Mouse (Mus musculus) CH12.LX (cell line): Measurements from ENCODE around the gene Hyal3. TPM values are rescaled to one million over a fixed set of nuclear protein-coding genes. Genes with fewer than 3 reads are reported as not detected.

Experiments used
- DNase-seq: peaks from one replicate; pipeline ENCODE4 v3.0.0-alpha.2; 2013; ENCODE audit errors: extremely low read depth
- H3K27ac ChIP-seq: 2 replicates; pipeline ENCODE4 v1.5.1; 2012; ENCODE audit warnings: low read depth, mild to moderate bottlenecking, control low read depth, moderate library complexity; ENCODE audit not compliant: insufficient read depth
- H3K27me3 ChIP-seq: replicated peaks from 2 replicates; pipeline ENCODE3; 2012; ENCODE audit warnings: inconsistent platforms
- H3K36me3 ChIP-seq, 2 experiments: replicated peaks in 1 of 2; 2 replicates each; pipeline versions ENCODE3 to v1.6.1; 2012; ENCODE audit warnings: inconsistent platforms in 1 of 2, low read length in 1 of 2, mild to moderate bottlenecking in 1 of 2, mixed read lengths in 1 of 2, moderate library complexity in 1 of 2; ENCODE audit not compliant: control insufficient read depth in 1 of 2, insufficient read depth in 1 of 2
- H3K4me1 ChIP-seq, 2 experiments: 2 replicates each; pipeline ENCODE4 v1.6.1; 2012; ENCODE audit warnings: inconsistent platforms in 1 of 2, moderate library complexity in 1 of 2; ENCODE audit not compliant: insufficient read depth in 2 of 2, control insufficient read depth in 1 of 2
- H3K4me2 ChIP-seq: 2 replicates; pipeline ENCODE4 v1.6.1; 2012; ENCODE audit warnings: low read depth, mild to moderate bottlenecking, control low read depth; ENCODE audit not compliant: poor library complexity, insufficient read depth, severe bottlenecking
- H3K4me3 ChIP-seq, 3 experiments: fragments of 150-350 bp in 1 of 3; sonication (generic) in 1 of 3; replicated peaks in 1 of 3; 2 replicates each; pipeline versions ENCODE3 to v1.5.1; 2011 to 2012; ENCODE audit warnings: low read depth in 2 of 3, low read length in 2 of 3, mild to moderate bottlenecking in 2 of 3, moderate library complexity in 2 of 3, control low read depth in 1 of 3, improper control_type of control experiment in 1 of 3, inconsistent platforms in 1 of 3, mixed read lengths in 1 of 3; ENCODE audit not compliant: poor library complexity in 1 of 3
- H3K79me2 ChIP-seq: replicated peaks from 2 replicates; pipeline ENCODE4 v1.6.1; 2012; ENCODE audit warnings: mild to moderate bottlenecking, moderate library complexity; ENCODE audit not compliant: control insufficient read depth, poor library complexity, insufficient read depth, severe bottlenecking; ENCODE audit errors: extremely low read depth
- H3K9ac ChIP-seq: 2 replicates; pipeline ENCODE4 v1.6.1; 2012; ENCODE audit warnings: low read depth, mild to moderate bottlenecking, control low read depth, moderate library complexity; ENCODE audit not compliant: insufficient read depth
- H3K9me3 ChIP-seq: replicated peaks from 2 replicates; pipeline ENCODE3; 2012; ENCODE audit warnings: low read length, inconsistent platforms, mixed read lengths
- BHLHE40 ChIP-seq: IDR thresholded peaks from 2 replicates; pipeline ENCODE4 v1.6.1; 2011; ENCODE audit warnings: mild to moderate bottlenecking, low read depth, low read length, improper control_type of control experiment
- CHD1 ChIP-seq: IDR thresholded peaks from 2 replicates; pipeline ENCODE4 v1.6.1; 2012; ENCODE audit warnings: low read depth, low read length, improper control_type of control experiment, inconsistent platforms
- CHD2 ChIP-seq: IDR thresholded peaks from 2 replicates; pipeline ENCODE4 v1.6.1; 2011; ENCODE audit warnings: low read length, improper control_type of control experiment
- CTCF ChIP-seq, 2 experiments: IDR thresholded peaks in 1 of 2; conservative IDR thresholded peaks in 1 of 2; 2 replicates each; pipeline ENCODE4 v1.5.1; 2011 to 2012; ENCODE audit warnings: low read depth in 2 of 2, low read length in 2 of 2, improper control_type of control experiment in 1 of 2, inconsistent platforms in 1 of 2, mild to moderate bottlenecking in 1 of 2, moderate library complexity in 1 of 2
- E2F4 ChIP-seq: IDR thresholded peaks from 2 replicates; pipeline ENCODE4 v1.6.1; 2011; ENCODE audit warnings: low read depth, low read length, improper control_type of control experiment; ENCODE audit not compliant: insufficient replicate concordance
- ELF1 ChIP-seq: IDR thresholded peaks from 2 replicates; pipeline ENCODE4 v1.6.1; 2014; ENCODE audit warnings: low read depth, mild to moderate bottlenecking, inconsistent platforms, low read length, improper control_type of control experiment
- ETS1 ChIP-seq: conservative IDR thresholded peaks from 2 replicates; pipeline ENCODE4 v1.6.1; 2012; ENCODE audit warnings: low read depth, mild to moderate bottlenecking, inconsistent platforms, low read length, improper control_type of control experiment, moderate library complexity
- GABPA ChIP-seq: IDR thresholded peaks from 2 replicates; pipeline ENCODE4 v1.6.1; 2012; ENCODE audit warnings: low read depth, low read length, improper control_type of control experiment, inconsistent platforms; ENCODE audit not compliant: insufficient replicate concordance
- HCFC1 ChIP-seq: IDR thresholded peaks from 2 replicates; pipeline ENCODE4 v1.6.1; 2012; ENCODE audit warnings: low read depth, mild to moderate bottlenecking, inconsistent platforms, low read length, improper control_type of control experiment
- IRF4 ChIP-seq: IDR thresholded peaks from 2 replicates; pipeline ENCODE4 v1.6.1; 2014; ENCODE audit warnings: low read depth, mild to moderate bottlenecking, inconsistent platforms, low read length, improper control_type of control experiment
- JUN ChIP-seq: IDR thresholded peaks from 2 replicates; pipeline ENCODE4 v1.6.1; 2011; ENCODE audit warnings: low read depth, mild to moderate bottlenecking, low read length, improper control_type of control experiment, moderate library complexity; ENCODE audit not compliant: insufficient read depth
- MAFK ChIP-seq: IDR thresholded peaks from 2 replicates; pipeline ENCODE4 v1.6.1; 2011; ENCODE audit warnings: low read length, improper control_type of control experiment; ENCODE audit not compliant: insufficient replicate concordance
- MEF2A ChIP-seq: IDR thresholded peaks from 2 replicates; pipeline ENCODE4 v1.6.1; 2014; ENCODE audit warnings: low read depth, mild to moderate bottlenecking, inconsistent platforms, low read length, improper control_type of control experiment, borderline replicate concordance
- POLR2AphosphoS2 ChIP-seq: IDR thresholded peaks from 2 replicates; pipeline ENCODE4 v1.6.1; 2011; ENCODE audit warnings: low read depth, low read length, improper control_type of control experiment
- RCOR1 ChIP-seq: conservative IDR thresholded peaks from 2 replicates; pipeline ENCODE4 v1.6.1; 2012; ENCODE audit warnings: low read depth, mild to moderate bottlenecking, inconsistent platforms, low read length, improper control_type of control experiment
- SMC3 ChIP-seq: IDR thresholded peaks from 2 replicates; pipeline ENCODE4 v1.6.1; 2011; ENCODE audit warnings: low read depth, low read length, improper control_type of control experiment
- TCF12 ChIP-seq: IDR thresholded peaks from 2 replicates; pipeline ENCODE4 v1.6.1; 2014; ENCODE audit warnings: low read depth, mild to moderate bottlenecking, inconsistent platforms, low read length, improper control_type of control experiment
- USF2 ChIP-seq: conservative IDR thresholded peaks from 2 replicates; pipeline ENCODE4 v1.6.1; 2011; ENCODE audit warnings: low read depth, low read length, improper control_type of control experiment
- ZC3H11A ChIP-seq: IDR thresholded peaks from 2 replicates; pipeline ENCODE4 v1.6.1; 2012; ENCODE audit warnings: low read depth, mild to moderate bottlenecking, inconsistent platforms, low read length, improper control_type of control experiment
- dilution Hi-C: fragments of 300-500 bp; cut with MboI; formaldehyde crosslinking; loops from 2 replicates; pipeline ENCODE4 v1.14.3; 2020; ENCODE audit warnings: low sequenced_read_pairs; ENCODE audit not compliant: extremely low pct_unique_long_range_greater_than_20kb, extremely low pct_ligation_motif_present
- in situ Hi-C: fragments of 300-500 bp; cut with MboI; formaldehyde crosslinking; loops from 3 replicates; pipeline ENCODE4 v1.14.3; 2019; ENCODE audit warnings: low sequenced_read_pairs, low pct_ligation_motif_present, low pct_unique_long_range_greater_than_20kb, mixed read lengths
- polyA plus RNA-seq: library from polyadenylated mRNA; unstranded; fragments of >175 nt; gene quantifications from 2 replicates; pipeline ENCODE4 v1.2.1, GENCODE M21; 2012; ENCODE audit warnings: low read depth; ENCODE audit not compliant: insufficient read length
- total RNA-seq, 2 experiments: library from RNA; depleted of rRNA; stranded (reverse); fragments of 300-350 nt in 1 of 2; fragments of >200 nt in 1 of 2; gene quantifications; 2 replicates each; pipeline ENCODE4 v1.2.3; 2012 to 2014

Hyal3 gene
- total and polyA plus RNA-seq, 3 experiments, result 0.12 to 0.21 (median 0.13) TPM

DNA sequence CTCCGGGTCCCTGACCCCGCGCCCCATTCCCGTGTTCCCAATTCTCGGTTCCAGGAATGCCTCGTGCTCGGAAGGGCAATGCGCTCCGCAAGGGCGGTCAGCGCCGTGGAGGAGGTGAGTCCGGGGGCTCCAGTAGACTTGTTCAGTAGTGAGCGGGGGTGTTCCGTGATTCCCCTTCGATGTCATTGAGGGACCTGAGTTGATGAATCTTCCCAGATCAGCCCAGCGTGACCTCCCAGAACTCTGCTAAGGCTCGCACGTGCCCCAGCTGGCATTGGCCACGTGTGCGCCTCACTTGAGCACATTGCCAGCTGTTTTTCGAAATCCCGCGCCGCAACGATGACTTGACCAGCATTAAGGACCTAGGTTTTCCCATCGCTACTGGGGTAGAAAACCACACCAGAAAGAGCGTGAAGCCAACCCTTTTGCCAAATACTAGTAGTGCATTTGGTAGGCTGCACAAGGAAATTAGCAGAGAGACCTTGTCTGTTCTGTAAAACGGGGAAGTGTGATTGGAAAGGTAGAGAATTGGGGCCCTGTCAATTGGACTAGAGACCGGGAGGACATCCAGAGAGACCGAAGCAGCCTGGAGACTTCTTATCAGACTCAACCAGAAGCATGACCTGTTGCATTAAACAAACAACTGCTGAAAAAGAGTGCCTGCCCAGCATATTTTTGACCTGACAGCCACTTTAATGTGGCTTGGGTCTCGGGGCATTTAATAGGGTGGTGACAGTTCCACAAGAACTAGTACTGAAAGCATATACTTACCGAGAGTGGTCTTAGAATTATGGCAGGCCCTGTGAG, 7.4 kb downstream of the Hyal3 start (continued):
- TF ChIP-seq ELF1 (no peak), ETS1 (peak; percentile 76), RCOR1 (no peak), TCF12 (no peak), IRF4 (no peak), HCFC1 (no peak), BHLHE40 (peak; percentile 99)

DNA sequence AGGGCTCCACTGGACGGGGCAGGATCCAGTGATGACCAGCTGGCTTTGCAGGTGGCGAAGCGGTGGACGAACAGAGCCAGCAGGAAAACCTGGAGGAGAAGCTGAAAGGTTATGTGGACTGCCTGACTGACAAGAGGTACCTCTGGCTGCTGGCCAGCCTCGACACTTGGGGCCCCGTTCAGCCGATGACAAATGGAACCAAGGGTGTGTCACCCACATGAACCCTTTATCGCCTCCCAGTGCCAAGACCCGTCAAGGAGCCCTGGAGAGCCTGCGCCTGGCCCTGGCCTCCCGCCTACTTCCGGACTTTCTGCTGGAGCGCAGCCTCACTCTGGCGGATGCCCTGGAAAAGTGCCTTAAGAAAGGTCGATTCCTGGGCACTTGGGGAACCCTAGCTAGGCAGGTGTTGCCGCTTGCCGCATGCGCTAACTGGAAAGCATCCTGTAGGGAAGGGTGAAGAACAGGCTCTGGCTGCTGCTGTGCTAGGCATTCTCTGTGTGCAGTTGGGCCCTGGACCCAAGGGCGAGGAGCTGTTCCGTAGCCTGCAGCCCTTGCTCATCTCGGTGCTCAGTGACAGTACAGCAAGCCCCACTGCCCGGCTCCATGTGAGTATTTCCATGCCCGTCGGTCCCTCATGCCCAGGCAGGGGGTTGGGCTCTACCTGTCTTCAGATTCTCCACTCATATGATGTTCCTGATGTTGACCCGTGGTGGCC, 9.6 kb downstream of the Hyal3 start:
- Histone ChIP-seq H3K4me1 (peaks cover 8 to 22% of the 10 kb centered on the region in 2 experiments), H3K4me2 (no peak overlapping the region), H3K36me3 (peaks cover 44 to 66% of the 10 kb centered on the region in 2 experiments), H3K9ac (no peak overlapping the region), H3K79me2 (peaks cover 18% of the 10 kb centered on the region), H3K27ac (no peak overlapping the region), H3K9me3 (no peaks in the 10 kb centered on the region), H3K4me3 (no peak overlapping the region), H3K27me3 (no peaks in the 10 kb centered on the region)
- no peak for TF ChIP-seq CHD1
- no peak for TF ChIP-seq JUN
- TF ChIP-seq ELF1, result no peak
- no peak for TF ChIP-seq POLR2AphosphoS2
- TF ChIP-seq E2F4, result no peak
- no peak for TF ChIP-seq CHD2
- no peak for TF ChIP-seq MEF2A
- no peak for TF ChIP-seq CTCF (conservative IDR thresholded peaks at IDR 0.05 in 1 of 2, IDR thresholded peaks at IDR 0.05 in 1 of 2; ENCODE audit: low read depth in 2 of 2, low read length in 2 of 2)
- no peak for TF ChIP-seq SMC3
- no peak for TF ChIP-seq USF2
- no peak for TF ChIP-seq MAFK
- TF ChIP-seq ZC3H11A, result no peak
- no peak for TF ChIP-seq GABPA
- dilution Hi-C loops (no loop called here), in situ Hi-C loops (no loop called here)
- DNase-seq, result no peak
